Mouse (Mus musculus) stomach, postnatal 0 days (tissue): Measurements from ENCODE around the gene Zc3h18. TPM values are rescaled to one million over a fixed set of nuclear protein-coding genes. Genes with fewer than 3 reads are reported as not detected.

Source experiments
- ATAC-seq: fragments of 200-750 bp; cut with Nextera tagmentation; 2 replicates; pipeline ENCODE4 v1.8.0; 2017; ENCODE audit not compliant: low FRiP score, low TSS enrichment
- DNase-seq: peaks from one replicate; pipeline ENCODE4 v3.0.0-alpha.2; 2016; ENCODE audit warnings: low spot score
- H3K27ac ChIP-seq: fragments of 300-500 bp; sonication (generic); replicated peaks from 2 replicates; pipeline ENCODE4 v1.5.1; 2014; ENCODE audit warnings: mild to moderate bottlenecking, control low read depth
- H3K27me3 ChIP-seq: fragments of 300-500 bp; sonication (generic); 2 replicates; pipeline ENCODE4 v1.6.1; 2014; ENCODE audit warnings: low read length; ENCODE audit not compliant: control insufficient read depth, insufficient read depth
- H3K36me3 ChIP-seq: fragments of 300-500 bp; sonication (generic); 2 replicates; pipeline ENCODE4 v1.6.1; 2014; ENCODE audit warnings: low read length, mixed read lengths; ENCODE audit not compliant: control insufficient read depth, insufficient read depth
- H3K4me1 ChIP-seq: fragments of 300-500 bp; sonication (generic); replicated peaks from 2 replicates; pipeline ENCODE4 v1.6.1; 2014; ENCODE audit warnings: antibody characterized with exemption; ENCODE audit not compliant: control insufficient read depth, insufficient read depth
- H3K4me2 ChIP-seq: fragments of 300-500 bp; sonication (generic); replicated peaks from 2 replicates; pipeline ENCODE4 v1.6.1; 2014; ENCODE audit warnings: low read depth, mild to moderate bottlenecking, control low read depth, moderate library complexity
- H3K4me3 ChIP-seq: fragments of 300-500 bp; sonication (generic); 2 replicates; pipeline ENCODE4 v1.5.1; 2014; ENCODE audit warnings: low read depth, low read length, control low read depth
- H3K9ac ChIP-seq: fragments of 300-500 bp; sonication (generic); 2 replicates; pipeline ENCODE4 v1.6.1; 2014; ENCODE audit warnings: mild to moderate bottlenecking, low read length, control low read depth, mixed read lengths
- H3K9me3 ChIP-seq: fragments of 300-500 bp; sonication (generic); 2 replicates; pipeline ENCODE4 v1.6.1; 2016; ENCODE audit warnings: low read length; ENCODE audit not compliant: control insufficient read depth
- CTCF ChIP-seq: IDR thresholded peaks from 2 replicates; pipeline ENCODE4 v1.5.1; 2016; ENCODE audit warnings: antibody characterized with exemption, low read depth, mild to moderate bottlenecking, moderate library complexity
- EP300 ChIP-seq: optimal IDR thresholded peaks from 2 replicates; pipeline ENCODE3; 2016; ENCODE audit warnings: antibody characterized with exemption
- WGBS: fragments of 180-500 bp; shearing (Covaris S2); extraction: QIAGEN DNeasy Blood & Tissue Kit; methylation state at CpG from one replicate; pipeline ENCODE4 v1.1.7; 2014; 5-methylcytosine and 5-hydroxymethylcytosine counted together
- polyA plus RNA-seq: library from polyadenylated mRNA; unstranded; fragments of >200 nt; fragmentation: Nextera tagmentation; extraction: Ambion mirVana; gene quantifications from 2 replicates; pipeline ENCODE4 v1.2.1, GENCODE M21; 2015

Gene Zc3h18
- polyA plus RNA-seq, 1 experiment from 2014 or later, result 19.4 TPM

GRCm38 (mm10) chr8:122463651-122464640 is 87.5 kb downstream of the Zc3h18 start:
- Histone ChIP-seq H3K4me3 (no peak overlapping the region), H3K4me2 (no peak overlapping the region), H3K9me3 (no peaks in the 10 kb centered on the region), H3K27ac (peak overlapping the region; percentile 79), H3K4me1 (no peaks in the 10 kb centered on the region; the same call in 1 of the 2 replicates), H3K9ac (no peak overlapping the region), H3K27me3 (no peaks in the 10 kb centered on the region; the same call in 1 of the 2 replicates), H3K36me3 (peaks cover 9% of the 10 kb centered on the region; the same call in 1 of the 2 replicates)
- ATAC-seq, result peak; percentile 46
- peak; percentile 52 for DNase-seq
- WGBS, result 25% methylated on average over 12 of the region's 12 CpGs
- no peak for TF ChIP-seq CTCF
- TF ChIP-seq EP300, result no peak

- WGBS, result 77% methylated on average over 7 of the region's 7 CpGs
- TF ChIP-seq CTCF (no peak), EP300 (no peak)
- Histone ChIP-seq H3K36me3 (peaks cover 9% of the 10 kb centered on the region; the same call in 1 of the 2 replicates), H3K9me3 (no peaks in the 10 kb centered on the region), H3K27ac (no peak overlapping the region), H3K9ac (no peak overlapping the region), H3K27me3 (no peaks in the 10 kb centered on the region; the same call in 1 of the 2 replicates), H3K4me1 (no peaks in the 10 kb centered on the region; the same call in 1 of the 2 replicates), H3K4me2 (no peak overlapping the region), H3K4me3 (no peak overlapping the region)
- DNase-seq (no peak), ATAC-seq (no peak)
These were observed 88.6 kb downstream of the Zc3h18 start for GRCm38 (mm10) chr8:122464985-122465384.

Other genes starting within 250 kb of the Zc3h18 start
- gene Zfpm1, start 94.5 kb upstream of the Zc3h18 start, polyA plus RNA-seq, result 2.3 and 2.8 TPM in 2 replicates
- gene Trhr2, start 15.9 kb upstream of the Zc3h18 start, polyA plus RNA-seq, result not detected in 2 replicates
- gene Il17c, start 45.4 kb downstream of the Zc3h18 start, polyA plus RNA-seq, result 0.15 and 0.32 TPM in 2 replicates
- 250 and 267 TPM in 2 replicates for gene Cyba, start 56.3 kb downstream of the Zc3h18 start, polyA plus RNA-seq
- gene Mvd, start 66.8 kb downstream of the Zc3h18 start, polyA plus RNA-seq, result 34.6 and 35.7 TPM in 2 replicates
- 1.4 and 1.6 TPM in 2 replicates for gene Snai3, start 84.1 kb downstream of the Zc3h18 start, polyA plus RNA-seq
- gene Rnf166, start 99.5 kb downstream of the Zc3h18 start, polyA plus RNA-seq, result 31.2 and 32.2 TPM in 2 replicates
- 33.1 and 34.5 TPM in 2 replicates for gene Ctu2, start 99.5 kb downstream of the Zc3h18 start, polyA plus RNA-seq
- 7.0 and 8.2 TPM in 2 replicates for gene Piezo1, start 174.7 kb downstream of the Zc3h18 start, polyA plus RNA-seq
- gene Cdt1, start 191.4 kb downstream of the Zc3h18 start, polyA plus RNA-seq, result 11.8 TPM in 2 replicates
- gene Aprt, start 200.3 kb downstream of the Zc3h18 start, polyA plus RNA-seq, result 311 and 314 TPM in 2 replicates
- 8.2 TPM in 2 replicates for gene Galns, start 234.9 kb downstream of the Zc3h18 start, polyA plus RNA-seq
- 48.0 and 49.5 TPM in 2 replicates for gene Trappc2l, start 235.0 kb downstream of the Zc3h18 start, polyA plus RNA-seq
- gene Pabpn1l, start 246.1 kb downstream of the Zc3h18 start, polyA plus RNA-seq, result 0.08 TPM in 1 of 2 replicates, not detected in the other